Comparison of ENCODE assay signal across 20 mouse cellular contexts in genomic region chr11:113667704-113668103, GRCm38 (mm10). TPM values are rescaled to one million over a fixed set of nuclear protein-coding genes. Genes with fewer than 3 reads are reported as not detected.
DNase-seq lines count a peak whose midpoint lies in the region; ATAC-seq and TF ChIP-seq lines count a peak whose summit lies in the region.
"Had no signal": no experiment of that assay in that cellular context is flagged by ENCODE, and none has a peak within 500 bp of the region (broad histone marks: within the 10 kb centered on the region; RNA-seq: fewer than 3 reads in every experiment).

No protein-coding gene starts in this region.

- no peak overlapping the region for H3K9ac ChIP-seq in heart, postnatal 0 days (replicated peaks; ENCODE audit: low read depth, low read length)
- no peak overlapping the region for H3K9ac ChIP-seq in lung, embryonic 16.5 days (ENCODE audit: low read length)
- no peak overlapping the region for H3K9ac ChIP-seq in intestine, postnatal 0 days (ENCODE audit: low read depth, low read length)
- H3K9ac ChIP-seq in stomach, embryonic 14.5 days (replicated peaks; ENCODE audit: low read depth, low read length) = no peak overlapping the region
- H3K9ac ChIP-seq: embryonic facial prominence, embryonic 12.5 days; forebrain, embryonic 12.5 days had no signal

- peak overlapping the region; percentile 28; the same call in 1 of the 2 replicates for H3K27ac ChIP-seq in heart, postnatal 0 days (ENCODE audit: low read depth)
- H3K27ac ChIP-seq in lung, embryonic 16.5 days (ENCODE audit: low read length) = peak overlapping the region; percentile 27
- H3K27ac ChIP-seq in intestine, postnatal 0 days (ENCODE audit: low read depth, low read length) = peak overlapping the region; percentile 63
- peak overlapping the region; percentile 0; the same call in 1 of the 2 replicates for H3K27ac ChIP-seq in stomach, embryonic 14.5 days (ENCODE audit: low read length)
- H3K27ac ChIP-seq: embryonic facial prominence, embryonic 12.5 days; macrophage had no signal

- H3K4me3 ChIP-seq in heart, postnatal 0 days (ENCODE audit: low read depth, low read length) = no peak overlapping the region
- no peak overlapping the region for H3K4me3 ChIP-seq in lung, embryonic 16.5 days (ENCODE audit: low read length)
- no peak overlapping the region for H3K4me3 ChIP-seq in lung, adult 2 months (replicated peaks; ENCODE audit: extremely low read depth, low read depth, low read length)
- H3K4me3 ChIP-seq in intestine, postnatal 0 days (ENCODE audit: low read depth, low read length) = no peak overlapping the region
- no peak overlapping the region for H3K4me3 ChIP-seq in stomach, embryonic 14.5 days (ENCODE audit: low read depth, low read length)
- H3K4me3 ChIP-seq: embryonic facial prominence, embryonic 12.5 days; forebrain, embryonic 12.5 days had no signal

- intact Hi-C loops in heart, postnatal 25 days (cut with DNase I) = no loop called here

- no peaks in the 10 kb centered on the region for H3K9me3 ChIP-seq in heart, postnatal 0 days (replicated peaks; ENCODE audit: control insufficient read depth, low read length)
- no peaks in the 10 kb centered on the region for H3K9me3 ChIP-seq in lung, embryonic 16.5 days (ENCODE audit: control insufficient read depth, low read length)
- no peaks in the 10 kb centered on the region for H3K9me3 ChIP-seq in intestine, postnatal 0 days (ENCODE audit: control insufficient read depth)
- H3K9me3 ChIP-seq in stomach, embryonic 14.5 days (ENCODE audit: control insufficient read depth, low read depth, low read length) = no peaks in the 10 kb centered on the region
- H3K9me3 ChIP-seq: embryonic facial prominence, embryonic 12.5 days; forebrain, embryonic 12.5 days had no signal

- TF ChIP-seq EP300 in heart, postnatal 0 days (IDR thresholded peaks at IDR 0.05; ENCODE audit: low read depth) = no peak

- no peak for ATAC-seq in heart, postnatal 0 days (ENCODE audit: insufficient read depth, low read depth)
- peak; percentile 41; the same call in 1 of the 2 replicates for ATAC-seq in lung, embryonic 16.5 days (ENCODE audit: low read depth)
- ATAC-seq in intestine, postnatal 0 days = peak; percentile 14; the same call in 1 of the 2 replicates
- ATAC-seq in stomach, embryonic 14.5 days (ENCODE audit: insufficient number of reproducible peaks, insufficient read depth, low FRiP score, low read depth) = no peak
- ATAC-seq: inflammation-experienced regulatory T-cells, adult 6 months; midbrain, embryonic 16.5 days had no signal

- no peak for TF ChIP-seq POLR2A in lung, adult 2 months (IDR thresholded peaks at IDR 0.05; ENCODE audit: borderline replicate concordance, extremely low read depth, low read depth, low read length)

- TF ChIP-seq CTCF in heart, postnatal 0 days (IDR thresholded peaks at IDR 0.05; ENCODE audit: low read depth) = no peak
- TF ChIP-seq CTCF in lung, adult 2 months (IDR thresholded peaks at IDR 0.05; ENCODE audit: insufficient read depth, low read length) = no peak
- no peak for TF ChIP-seq CTCF in intestine, postnatal 0 days (IDR thresholded peaks at IDR 0.05; ENCODE audit: low read depth)

- DNase-seq in heart, postnatal 0 days (ENCODE audit: low spot score) = no peak
- no peak for DNase-seq in heart, postnatal 25 days (ENCODE audit: low spot score)
- no peak for DNase-seq in lung, adult 2 months
- no peak for DNase-seq in embryo, embryonic 11 days
- DNase-seq in T-cell, adult 2 months (ENCODE audit: low spot score) = no peak
- DNase-seq: adrenal gland, postnatal 25 days; cerebellum, postnatal 14 days; heart, adult 18-20 months; heart, postnatal 36 days; thymus, adult 18-20 months had no signal

- peaks cover 36% of the 10 kb centered on the region for H3K36me3 ChIP-seq in heart, postnatal 0 days (replicated peaks; ENCODE audit: control insufficient read depth, insufficient read depth, low read length)
- peaks cover 9% of the 10 kb centered on the region for H3K36me3 ChIP-seq in lung, embryonic 16.5 days (ENCODE audit: control insufficient read depth, insufficient read depth, low read length)
- peaks cover 10% of the 10 kb centered on the region; the same call in 1 of the 2 replicates for H3K36me3 ChIP-seq in intestine, postnatal 0 days (ENCODE audit: control insufficient read depth, insufficient read depth)
- H3K36me3 ChIP-seq in stomach, embryonic 14.5 days (ENCODE audit: control insufficient read depth, insufficient read depth, low read length) = peaks cover 14% of the 10 kb centered on the region

- no peaks in the 10 kb centered on the region for H3K27me3 ChIP-seq in heart, postnatal 0 days (ENCODE audit: control insufficient read depth, insufficient read depth, low read length)
- H3K27me3 ChIP-seq in lung, embryonic 16.5 days (ENCODE audit: control insufficient read depth, insufficient read depth, low read depth, low read length) = no peaks in the 10 kb centered on the region
- no peaks in the 10 kb centered on the region for H3K27me3 ChIP-seq in intestine, postnatal 0 days (replicated peaks; ENCODE audit: control insufficient read depth, insufficient read depth, low read length)
- H3K27me3 ChIP-seq in stomach, embryonic 14.5 days (ENCODE audit: control insufficient read depth, insufficient read depth, low read length) = no peaks in the 10 kb centered on the region
- H3K27me3 ChIP-seq: embryonic facial prominence, embryonic 12.5 days; forebrain, embryonic 12.5 days had no signal

- no peak overlapping the region for H3K4me2 ChIP-seq in heart, postnatal 0 days (ENCODE audit: low read depth, low read length)
- H3K4me2 ChIP-seq in lung, embryonic 16.5 days (ENCODE audit: low read depth, low read length) = no peak overlapping the region
- H3K4me2 ChIP-seq in intestine, postnatal 0 days (replicated peaks; ENCODE audit: low read depth) = no peak overlapping the region
- H3K4me2 ChIP-seq in stomach, embryonic 14.5 days (replicated peaks; ENCODE audit: low read depth, low read length) = no peak overlapping the region
- H3K4me2 ChIP-seq: embryonic facial prominence, embryonic 12.5 days; forebrain, embryonic 12.5 days had no signal

- WGBS in heart, postnatal 0 days = 54% methylated on average over 4 of the region's 4 CpGs
- 51% methylated on average over 4 of the region's 4 CpGs for WGBS in lung, embryonic 16.5 days
- WGBS in lung, adult 2 months = 63% methylated on average over 4 of the region's 4 CpGs
- WGBS in intestine, postnatal 0 days = 38% methylated on average over 4 of the region's 4 CpGs
- WGBS in stomach, embryonic 14.5 days = 67% methylated on average over 4 of the region's 4 CpGs

- H3K4me1 ChIP-seq in heart, postnatal 0 days (ENCODE audit: control insufficient read depth, insufficient read depth) = peaks cover 3% of the 10 kb centered on the region; the same call in 1 of the 2 replicates
- peaks cover 18% of the 10 kb centered on the region for H3K4me1 ChIP-seq in lung, embryonic 16.5 days (replicated peaks; ENCODE audit: control insufficient read depth, insufficient read depth, low read length)
- H3K4me1 ChIP-seq in lung, adult 2 months (ENCODE audit: control insufficient read depth, insufficient read depth, low read length) = peaks cover 16% of the 10 kb centered on the region
- 0 out of 2 replicates have a peak, but pooled peaks cover 4% of the 10 kb centered on the region for H3K4me1 ChIP-seq in intestine, postnatal 0 days (replicated peaks; ENCODE audit: control insufficient read depth, insufficient read depth, low read length)
- H3K4me1 ChIP-seq in stomach, embryonic 14.5 days (ENCODE audit: control insufficient read depth, insufficient read depth, low read length) = peaks cover 14% of the 10 kb centered on the region; the same call in 1 of the 2 replicates

RNA-seq across cellular contexts. Expression of gene Fam104a, which starts 16.3 kb away (rescaled TPM):
- total RNA-seq in heart, postnatal 0 days (2014; rRNA removed; ENCODE audit: low replicate concordance) = 23.3 and 25.2 TPM in 2 replicates
- polyA plus RNA-seq in heart, postnatal 0 days (2015; fragmentation: Nextera tagmentation; extraction: Ambion mirVana) = 32.7 and 33.6 TPM in 2 replicates
- total RNA-seq in heart, postnatal 25 days (2021) = 10 to 100 TPM; 13.9 to 15.0 TPM
- polyA plus RNA-seq in lung, embryonic 16.5 days (2015; fragmentation: Nextera tagmentation; extraction: Ambion mirVana) = 39.8 and 40.3 TPM in 2 replicates
- polyA plus RNA-seq in lung, adult 2 months (2012; rRNA removed) = 21.2 and 31.7 TPM in 2 replicates
- polyA plus RNA-seq in intestine, postnatal 0 days (2015; fragmentation: Nextera tagmentation; extraction: Ambion mirVana) = 40.0 and 41.9 TPM in 2 replicates
- polyA plus RNA-seq in stomach, embryonic 14.5 days (2014; fragmentation: Nextera tagmentation; extraction: Ambion mirVana) = 46.8 and 51.2 TPM in 2 replicates

RNA-seq across cellular contexts. Expression of gene D11Wsu47e, which starts 16.5 kb away (rescaled TPM):
- total RNA-seq in heart, postnatal 0 days (2014; rRNA removed; ENCODE audit: low replicate concordance) = 17.4 and 18.1 TPM in 2 replicates
- polyA plus RNA-seq in heart, postnatal 0 days (2015; fragmentation: Nextera tagmentation; extraction: Ambion mirVana) = 8.9 and 10.4 TPM in 2 replicates
- total RNA-seq in heart, postnatal 25 days (2021) = 1 to 10 TPM; 6.0 to 7.1 TPM
- polyA plus RNA-seq in lung, embryonic 16.5 days (2015; fragmentation: Nextera tagmentation; extraction: Ambion mirVana) = 15.4 and 15.9 TPM in 2 replicates
- 6.2 and 7.1 TPM in 2 replicates for polyA plus RNA-seq in lung, adult 2 months (2012; rRNA removed)
- 9.0 and 9.6 TPM in 2 replicates for polyA plus RNA-seq in intestine, postnatal 0 days (2015; fragmentation: Nextera tagmentation; extraction: Ambion mirVana)
- 21.3 and 25.4 TPM in 2 replicates for polyA plus RNA-seq in stomach, embryonic 14.5 days (2014; fragmentation: Nextera tagmentation; extraction: Ambion mirVana)

RNA-seq across cellular contexts. Expression of gene Slc39a11, which starts 17.8 kb away (rescaled TPM):
- total RNA-seq in heart, postnatal 0 days (2014; rRNA removed; ENCODE audit: low replicate concordance) = 16.3 and 19.1 TPM in 2 replicates
- polyA plus RNA-seq in heart, postnatal 0 days (2015; fragmentation: Nextera tagmentation; extraction: Ambion mirVana) = 6.9 and 8.6 TPM in 2 replicates
- 1 to 10 TPM; 2.7 to 3.8 TPM for total RNA-seq in heart, postnatal 25 days (2021)
- 23.7 and 26.2 TPM in 2 replicates for polyA plus RNA-seq in lung, embryonic 16.5 days (2015; fragmentation: Nextera tagmentation; extraction: Ambion mirVana)
- 15.3 and 16.9 TPM in 2 replicates for polyA plus RNA-seq in lung, adult 2 months (2012; rRNA removed)
- polyA plus RNA-seq in intestine, postnatal 0 days (2015; fragmentation: Nextera tagmentation; extraction: Ambion mirVana) = 50.7 and 54.7 TPM in 2 replicates
- 18.6 and 24.0 TPM in 2 replicates for polyA plus RNA-seq in stomach, embryonic 14.5 days (2014; fragmentation: Nextera tagmentation; extraction: Ambion mirVana)

RNA-seq across cellular contexts. Expression of gene Cog1, which starts 18.7 kb away (rescaled TPM):
- 26.5 and 30.3 TPM in 2 replicates for total RNA-seq in heart, postnatal 0 days (2014; rRNA removed; ENCODE audit: low replicate concordance)
- 10.7 and 12.3 TPM in 2 replicates for polyA plus RNA-seq in heart, postnatal 0 days (2015; fragmentation: Nextera tagmentation; extraction: Ambion mirVana)
- 10 to 100 TPM; 16.4 to 17.1 TPM for total RNA-seq in heart, postnatal 25 days (2021)
- 22.0 and 23.3 TPM in 2 replicates for polyA plus RNA-seq in lung, embryonic 16.5 days (2015; fragmentation: Nextera tagmentation; extraction: Ambion mirVana)
- polyA plus RNA-seq in lung, adult 2 months (2012; rRNA removed) = 43.9 and 45.9 TPM in 2 replicates
- 19.6 and 20.9 TPM in 2 replicates for polyA plus RNA-seq in intestine, postnatal 0 days (2015; fragmentation: Nextera tagmentation; extraction: Ambion mirVana)
- polyA plus RNA-seq in stomach, embryonic 14.5 days (2014; fragmentation: Nextera tagmentation; extraction: Ambion mirVana) = 20.7 and 24.4 TPM in 2 replicates

RNA-seq across cellular contexts. Expression of gene Cpsf4l, which starts 42.1 kb away (rescaled TPM):
- total RNA-seq in heart, postnatal 0 days (2014; rRNA removed; ENCODE audit: low replicate concordance) = 1.3 TPM in 1 of 2 replicates, not detected in the other
- 0.10 TPM in 1 of 2 replicates, not detected in the other for polyA plus RNA-seq in heart, postnatal 0 days (2015; fragmentation: Nextera tagmentation; extraction: Ambion mirVana)
- not detected for total RNA-seq in heart, postnatal 25 days (2021)
- polyA plus RNA-seq in lung, embryonic 16.5 days (2015; fragmentation: Nextera tagmentation; extraction: Ambion mirVana) = 0.90 and 3.1 TPM in 2 replicates
- 0.09 TPM in 1 of 2 replicates, not detected in the other for polyA plus RNA-seq in lung, adult 2 months (2012; rRNA removed)
- polyA plus RNA-seq in intestine, postnatal 0 days (2015; fragmentation: Nextera tagmentation; extraction: Ambion mirVana) = not detected in 2 replicates
- polyA plus RNA-seq in stomach, embryonic 14.5 days (2014; fragmentation: Nextera tagmentation; extraction: Ambion mirVana) = 0.49 and 0.52 TPM in 2 replicates
- total RNA-seq: heart, adult 18-20 months; heart, postnatal 36 days; layer of hippocampus, postnatal 10 days; MEL had no signal
- polyA plus RNA-seq: inflammation-experienced regulatory T-cells, adult 6 months; macrophage had no signal

Comparison
In these comparisons a context has a peak if more than half of its experiments do, and no peak if none do; other contexts are left out.
1. ATAC-seq: peak in lung, embryonic 16.5 days (single experiment) and intestine, postnatal 0 days (single experiment); none in heart, postnatal 0 days (single experiment) and stomach, embryonic 14.5 days (single experiment).
2. H3K27ac ChIP-seq: peak in every context shown above with its lines; median percentile 63 in intestine, postnatal 0 days; 28 in heart, postnatal 0 days; 27 in lung, embryonic 16.5 days; 0 in stomach, embryonic 14.5 days.